Mouse (Mus musculus) small intestine, adult 2 months (tissue): ENCODE measurements around the gene Clybl. TPM values are rescaled to one million over a fixed set of nuclear protein-coding genes. Genes with fewer than 3 reads are reported as not detected.

Experiments
- H3K27ac ChIP-seq: fragments of 200-500 bp; 2 replicates; pipeline ENCODE4 v1.5.1; 2012; ENCODE audit warnings: low read depth, low read length, control low read depth, inconsistent platforms; ENCODE audit not compliant: insufficient read depth
- H3K27me3 ChIP-seq: fragments of 200-500 bp; 2 replicates; pipeline ENCODE4 v1.6.1; 2012; ENCODE audit warnings: mild to moderate bottlenecking, moderate library complexity, low read length, inconsistent platforms; ENCODE audit not compliant: control insufficient read depth, insufficient read depth
- H3K36me3 ChIP-seq: fragments of 200-500 bp; 2 replicates; pipeline ENCODE4 v1.6.1; 2012; ENCODE audit warnings: mild to moderate bottlenecking, low read length, control low read depth, inconsistent platforms; ENCODE audit not compliant: control insufficient read depth, insufficient read depth
- H3K4me1 ChIP-seq: fragments of 200-500 bp; 2 replicates; pipeline ENCODE4 v1.6.1; 2012; ENCODE audit warnings: low read length, inconsistent platforms, mixed read lengths; ENCODE audit not compliant: control insufficient read depth, insufficient read depth, insufficient read length
- H3K4me3 ChIP-seq: fragments of 200-500 bp; 2 replicates; pipeline ENCODE4 v1.5.1; 2012; ENCODE audit warnings: low read depth, mild to moderate bottlenecking, control low read depth, inconsistent platforms, low read length, moderate library complexity
- CTCF ChIP-seq: fragments of 200-500 bp; IDR thresholded peaks from 2 replicates; pipeline ENCODE4 v1.5.1; 2012; ENCODE audit warnings: low read depth, mild to moderate bottlenecking, control low read depth, inconsistent platforms, low read length, moderate library complexity, mixed read lengths; ENCODE audit not compliant: insufficient replicate concordance, insufficient read length; ENCODE audit errors: extremely low read depth
- POLR2A ChIP-seq: fragments of 200-500 bp; IDR thresholded peaks from 2 replicates; pipeline ENCODE4 v1.6.1; 2012; ENCODE audit warnings: low read depth, mild to moderate bottlenecking, control low read depth, inconsistent platforms, low read length, moderate library complexity
- WGBS: fragments of 180-500 bp; shearing (Covaris S2); methylation state at CpG from one replicate; pipeline ENCODE4 v1.1.7; 2018; 5-methylcytosine and 5-hydroxymethylcytosine counted together
- polyA plus RNA-seq: library from polyadenylated mRNA; depleted of rRNA; stranded (reverse); fragments of >200 nt; gene quantifications from 2 replicates; pipeline ENCODE4 v1.2.3, GENCODE M21; 2012

The Clybl gene
- polyA plus RNA-seq, 1 experiment: 3.1 TPM

- no peaks in the 10 kb centered on the region for H3K4me1 ChIP-seq
- H3K27ac ChIP-seq: no peak overlapping the region
- WGBS: 62% methylated on average over 14 of the region's 14 CpGs
- no peaks in the 10 kb centered on the region for H3K36me3 ChIP-seq
- no peak for TF ChIP-seq CTCF
- no peak for TF ChIP-seq POLR2A
- no peak overlapping the region for H3K4me3 ChIP-seq
- H3K27me3 ChIP-seq: no peaks in the 10 kb centered on the region
These were observed 150.3 kb downstream of the Clybl start for GRCm38 (mm10) chr14:122331635-122332460.

- TF ChIP-seq CTCF (no peak), POLR2A (no peak)
- WGBS: 38% methylated on average over 4 of the region's 4 CpGs
- no peak overlapping the region for H3K27ac ChIP-seq
These were observed 155.5 kb downstream of the Clybl start for GRCm38 (mm10) chr14:122336957-122337356.

GRCm38 (mm10) chr14:122338784-122339183 lies 157.3 kb downstream of the Clybl start:
- 79% methylated on average over 4 of the region's 4 CpGs for WGBS
- H3K27me3 ChIP-seq: no peaks in the 10 kb centered on the region
- H3K4me3 ChIP-seq: no peak overlapping the region
- TF ChIP-seq POLR2A (no peak), CTCF (no peak)
- no peaks in the 10 kb centered on the region for H3K4me1 ChIP-seq
- no peaks in the 10 kb centered on the region for H3K36me3 ChIP-seq
- H3K27ac ChIP-seq: no peak overlapping the region

More at GRCm38 (mm10) chr14:122336957-122337356, 155.5 kb downstream of the Clybl start:
- no peaks in the 10 kb centered on the region for H3K4me1 ChIP-seq
- H3K27me3 ChIP-seq: no peaks in the 10 kb centered on the region
- H3K4me3 ChIP-seq: no peak overlapping the region
- no peaks in the 10 kb centered on the region for H3K36me3 ChIP-seq

DNA sequence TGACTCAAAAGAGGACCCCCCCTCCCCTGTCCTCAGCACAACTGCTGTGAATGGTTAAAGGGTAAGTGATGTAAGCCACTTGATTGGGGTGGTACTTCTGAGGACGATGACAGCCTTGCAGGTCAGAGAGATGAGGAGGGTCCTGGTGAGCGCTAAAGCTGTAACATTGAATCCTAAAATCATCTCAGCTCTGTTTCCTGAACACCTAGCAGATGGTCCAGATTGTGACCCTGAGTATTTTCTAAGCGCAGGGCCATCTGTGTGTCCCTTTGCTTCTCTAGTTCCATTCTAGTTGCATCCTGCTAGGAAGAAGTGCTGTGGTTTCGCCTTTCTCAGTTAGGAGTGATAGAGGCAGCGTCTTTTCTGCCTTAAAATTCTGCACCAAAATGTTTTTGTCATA lies 158.6 kb downstream of the Clybl start:
- Histone ChIP-seq H3K27me3 (no peaks in the 10 kb centered on the region), H3K4me1 (no peaks in the 10 kb centered on the region), H3K36me3 (no peaks in the 10 kb centered on the region), H3K27ac (no peak overlapping the region), H3K4me3 (no peak overlapping the region)
- TF ChIP-seq POLR2A (no peak), CTCF (no peak)
- 91% methylated on average over 5 of the region's 5 CpGs for WGBS

- 61% methylated on average over 6 of the region's 6 CpGs for WGBS
- Histone ChIP-seq H3K36me3 (no peaks in the 10 kb centered on the region), H3K27ac (no peak overlapping the region), H3K27me3 (no peaks in the 10 kb centered on the region), H3K4me1 (no peaks in the 10 kb centered on the region), H3K4me3 (no peak overlapping the region)
- TF ChIP-seq POLR2A (no peak), CTCF (no peak)
These were observed 160.3 kb downstream of the Clybl start for GRCm38 (mm10) chr14:122341591-122342360.

DNA sequence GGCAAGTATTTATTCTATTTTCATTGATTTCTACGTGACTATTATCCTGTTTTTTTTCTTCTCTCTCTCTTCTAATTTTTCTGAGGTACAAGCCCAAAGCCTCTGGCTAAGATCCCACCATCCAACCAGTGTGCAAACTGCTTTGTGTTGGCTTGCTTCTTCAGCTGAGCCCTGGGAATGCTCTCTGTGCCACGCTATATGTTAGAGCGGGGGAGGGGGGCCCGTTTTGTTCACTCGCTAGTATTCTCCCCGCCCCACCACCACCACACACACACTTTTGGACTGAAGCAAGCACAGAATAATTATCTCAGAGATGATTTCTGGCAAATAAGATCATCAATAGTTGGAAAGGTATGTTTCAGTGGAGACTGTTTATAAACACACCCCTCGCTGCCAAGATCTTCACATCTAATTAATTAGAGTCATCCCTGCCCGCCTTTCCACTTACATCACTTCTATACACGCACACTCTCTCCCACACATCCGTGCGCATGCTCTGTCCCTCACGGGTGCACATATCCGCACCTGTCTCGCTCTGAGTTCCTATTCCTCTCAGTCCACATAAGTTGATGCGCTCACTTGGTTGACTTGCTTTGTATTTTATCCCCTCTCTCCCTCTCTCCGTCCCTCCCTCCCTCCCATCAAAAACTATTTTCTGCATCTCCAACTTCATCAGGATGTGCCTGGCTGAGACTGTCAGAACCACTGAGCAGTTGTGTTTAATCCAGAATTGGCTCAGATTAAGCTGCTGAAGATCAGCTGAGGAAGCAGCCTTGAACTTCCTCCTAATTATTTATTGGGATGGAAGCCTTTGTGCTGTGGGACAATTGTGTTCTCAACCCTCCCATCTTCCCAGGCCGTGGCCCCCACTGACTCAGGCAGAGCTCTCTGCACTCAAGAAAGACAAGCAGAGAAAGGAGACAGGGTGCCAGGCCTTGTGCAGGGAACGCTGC lies 163.0 kb downstream of the Clybl start:
- 75% methylated on average over 18 of the region's 18 CpGs for WGBS
- H3K27ac ChIP-seq: no peak overlapping the region
- H3K4me1 ChIP-seq: no peaks in the 10 kb centered on the region
- H3K36me3 ChIP-seq: no peaks in the 10 kb centered on the region
- TF ChIP-seq CTCF (no peak), POLR2A (no peak)
- H3K27me3 ChIP-seq: no peaks in the 10 kb centered on the region
- no peak overlapping the region for H3K4me3 ChIP-seq
